Mouse (Mus musculus): ENCODE measurements around the gene Hp. TPM values are rescaled to one million over a fixed set of nuclear protein-coding genes. Genes with fewer than 3 reads are reported as not detected.
A peak's percentile ranks its signal among the peaks of the same experiment; 100 is the strongest.

The Hp gene
- polyA plus RNA-seq, 1 experiment from 2014 or later, result 0.45 TPM

DNA sequence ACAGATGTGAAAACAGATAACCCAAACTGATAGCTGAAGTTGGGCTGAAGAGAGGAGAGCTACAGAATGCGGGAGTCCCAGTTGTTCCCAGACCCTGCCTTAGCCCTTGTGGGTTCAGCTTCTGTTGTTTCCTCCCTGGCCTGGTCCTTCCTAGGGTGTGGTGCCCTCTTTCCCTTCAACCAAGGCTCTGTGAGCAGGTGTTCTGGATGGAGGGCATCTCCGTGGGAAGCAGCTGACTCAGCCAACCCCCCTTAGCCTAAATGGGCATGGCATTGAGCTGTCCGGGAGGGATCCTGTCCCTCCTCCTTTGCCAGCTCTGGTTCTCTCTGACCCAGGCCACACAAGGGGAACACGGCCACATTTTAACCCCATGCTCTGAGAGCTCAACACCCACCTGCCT lies 2.7 kb downstream of the Hp start:
- WGBS, result 79% methylated on average over 4 of the region's 4 CpGs
- H3K9ac ChIP-seq (ENCODE audit: low read length), result no peak overlapping the region

DNA sequence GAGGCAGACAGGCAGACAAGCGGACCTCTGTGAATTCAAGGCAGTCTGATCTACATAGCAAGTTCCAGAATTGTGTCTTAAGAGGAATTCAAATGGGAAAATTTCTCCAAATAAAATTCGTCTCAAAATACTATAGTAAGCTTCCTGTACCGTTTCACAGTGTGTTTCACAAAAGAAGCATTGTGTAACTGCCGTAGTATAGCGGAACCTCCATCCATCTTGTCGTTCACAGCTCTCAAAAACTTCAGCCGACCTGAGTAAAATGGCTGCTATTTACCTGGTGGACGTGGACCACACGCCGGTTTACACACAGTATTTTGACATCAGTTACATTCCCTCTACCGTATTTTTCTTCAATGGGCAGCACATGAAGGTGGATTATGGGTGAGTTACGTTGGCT lies 7.8 kb downstream of the Hp start:
- DNase-seq (ENCODE audit: low spot score), result no peak
- H3K9ac ChIP-seq (ENCODE audit: low read length), result no peak overlapping the region
- 92% methylated on average over 12 of the region's 12 CpGs for WGBS
- H3K27me3 ChIP-seq (ENCODE audit: control insufficient read depth, insufficient read depth, low read length), result no peaks in the 10 kb centered on the region
- peaks cover 5% of the 10 kb centered on the region; the same call in 1 of the 2 replicates for H3K4me1 ChIP-seq (replicated peaks; ENCODE audit: control insufficient read depth, insufficient read depth, low read length)
- no peak overlapping the region for H3K4me3 ChIP-seq (ENCODE audit: low read depth, low read length)
- no peak overlapping the region for H3K27ac ChIP-seq (ENCODE audit: low read depth, low read length)
- H3K36me3 ChIP-seq (ENCODE audit: control insufficient read depth, insufficient read depth, low read length), result no peaks in the 10 kb centered on the region
- H3K4me2 ChIP-seq (ENCODE audit: low read depth, low read length, severe bottlenecking), result no peak overlapping the region
- no peaks in the 10 kb centered on the region for H3K9me3 ChIP-seq (ENCODE audit: control insufficient read depth, low read length)
- ATAC-seq (replicated peaks; ENCODE audit: low FRiP score), result no peak

More for the DNA sequence above, 2.7 kb downstream of the Hp start:
- no peaks in the 10 kb centered on the region for H3K36me3 ChIP-seq (ENCODE audit: control insufficient read depth, insufficient read depth, low read length)
- H3K27me3 ChIP-seq (ENCODE audit: control insufficient read depth, insufficient read depth, low read length), result no peaks in the 10 kb centered on the region
- H3K4me1 ChIP-seq (replicated peaks; ENCODE audit: control insufficient read depth, insufficient read depth, low read length), result no peaks in the 10 kb centered on the region
- H3K27ac ChIP-seq (ENCODE audit: low read depth, low read length), result no peak overlapping the region
- no peak overlapping the region for H3K4me2 ChIP-seq (ENCODE audit: low read depth, low read length, severe bottlenecking)
- ATAC-seq (replicated peaks; ENCODE audit: low FRiP score), result no peak
- DNase-seq (ENCODE audit: low spot score), result no peak
- H3K4me3 ChIP-seq (ENCODE audit: low read depth, low read length), result no peak overlapping the region
- H3K9me3 ChIP-seq (ENCODE audit: control insufficient read depth, low read length), result no peaks in the 10 kb centered on the region

DNA sequence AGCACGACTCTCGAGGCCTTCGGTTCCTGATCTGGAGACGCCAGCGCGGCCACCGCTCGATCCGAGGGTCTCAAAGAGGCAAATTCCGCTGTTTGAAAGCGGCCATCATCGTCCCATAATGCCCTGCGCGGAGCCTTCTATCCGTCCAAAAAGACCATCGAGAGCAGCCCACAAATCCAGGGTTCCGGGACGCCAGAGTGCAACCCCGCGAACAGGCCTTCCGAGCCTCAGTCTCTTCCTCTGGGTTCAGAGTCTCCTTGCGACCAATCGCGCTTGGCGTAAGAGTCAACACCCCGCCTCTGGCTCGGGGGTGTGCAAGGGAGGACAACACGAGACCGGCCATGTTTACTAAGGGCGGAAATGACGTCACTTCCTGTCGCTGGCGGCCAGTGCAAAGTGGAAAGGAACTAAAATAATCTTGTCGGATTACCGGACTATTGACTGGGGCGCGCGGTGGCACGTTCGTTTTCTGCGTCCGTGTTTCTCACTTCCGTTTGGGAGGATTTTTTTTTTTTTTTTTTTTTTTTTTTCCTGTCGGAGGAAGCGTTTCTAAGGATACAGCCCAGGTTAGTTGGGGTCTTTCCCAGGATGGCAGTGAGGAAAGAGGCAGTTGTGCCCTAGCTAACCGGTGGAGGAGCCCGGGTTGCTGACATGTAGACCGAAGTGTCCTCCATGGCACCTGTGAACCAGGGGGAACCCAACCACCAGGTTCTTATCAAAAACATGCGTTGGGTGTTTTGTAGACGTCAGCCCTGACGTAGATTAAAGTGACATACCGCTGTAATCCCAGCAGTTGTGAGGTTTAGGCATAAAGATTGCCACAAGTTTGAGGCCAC lies 13.3 kb downstream of the Hp start, which contains the start of the genes Dhx38 and Txnl4b:
Gene Dhx38, minus strand, starts transcription at position 364 of the 836 bp plus-strand sequence.
Gene Txnl4b, plus strand, starts transcription at position 395 of the 836 bp plus-strand sequence.
- Histone ChIP-seq H3K4me1 (replicated peaks; ENCODE audit: control insufficient read depth, insufficient read depth, low read length) (peaks cover 10% of the 10 kb centered on the region; the same call in 1 of the 2 replicates), H3K9me3 (ENCODE audit: control insufficient read depth, low read length) (no peaks in the 10 kb centered on the region), H3K4me3 (ENCODE audit: low read depth, low read length) (peak within 1 kb of the TSS; percentile 91), H3K9ac (ENCODE audit: low read length) (peak within 1 kb of the TSS; percentile 90), H3K27me3 (ENCODE audit: control insufficient read depth, insufficient read depth, low read length) (no peaks in the 10 kb centered on the region), H3K27ac (ENCODE audit: low read depth, low read length) (peak within 1 kb of the TSS; percentile 82), H3K4me2 (ENCODE audit: low read depth, low read length, severe bottlenecking) (peak within 1 kb of the TSS; percentile 88), H3K36me3 (ENCODE audit: control insufficient read depth, insufficient read depth, low read length) (no peaks in the 10 kb centered on the region; the same call in 1 of the 2 replicates)
- ATAC-seq (replicated peaks; ENCODE audit: low FRiP score), result peak; percentile 99
- WGBS, result under 1% methylated on average over 52 of the region's 52 CpGs
- peak; percentile 96 for DNase-seq (ENCODE audit: low spot score)

DNA sequence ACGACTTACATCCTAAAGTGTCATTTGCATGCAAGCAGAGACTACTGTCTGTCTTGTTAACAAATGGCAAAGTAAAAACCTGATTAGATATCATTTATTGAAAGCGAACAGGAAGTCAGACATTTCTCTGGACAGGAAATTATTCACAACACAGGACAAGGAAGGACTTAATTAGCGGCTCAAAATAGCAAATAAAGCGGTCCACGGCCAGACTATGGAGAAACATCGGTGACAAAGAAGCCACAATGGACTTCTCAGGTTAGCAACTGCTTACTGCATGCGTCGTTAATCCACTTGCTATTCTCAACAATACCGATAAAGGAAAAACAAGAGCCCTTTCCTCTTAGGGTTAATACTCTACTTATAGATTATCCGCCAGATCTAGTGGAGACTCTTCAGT lies 14.2 kb downstream of the Hp start:
- Histone ChIP-seq H3K27me3 (ENCODE audit: control insufficient read depth, insufficient read depth, low read length) (no peaks in the 10 kb centered on the region), H3K27ac (ENCODE audit: low read depth, low read length) (no peak overlapping the region), H3K4me2 (ENCODE audit: low read depth, low read length, severe bottlenecking) (peak overlapping the region; percentile 88), H3K9ac (ENCODE audit: low read length) (peak overlapping the region; percentile 90), H3K4me1 (replicated peaks; ENCODE audit: control insufficient read depth, insufficient read depth, low read length) (peaks cover 10% of the 10 kb centered on the region; the same call in 1 of the 2 replicates), H3K36me3 (ENCODE audit: control insufficient read depth, insufficient read depth, low read length) (peaks cover 8% of the 10 kb centered on the region), H3K4me3 (ENCODE audit: low read depth, low read length) (peak overlapping the region; percentile 91), H3K9me3 (ENCODE audit: control insufficient read depth, low read length) (no peaks in the 10 kb centered on the region)
- DNase-seq (ENCODE audit: low spot score) (no peak), ATAC-seq (replicated peaks; ENCODE audit: low FRiP score) (no peak)
- WGBS, result 5% methylated on average over 10 of the region's 10 CpGs

DNA sequence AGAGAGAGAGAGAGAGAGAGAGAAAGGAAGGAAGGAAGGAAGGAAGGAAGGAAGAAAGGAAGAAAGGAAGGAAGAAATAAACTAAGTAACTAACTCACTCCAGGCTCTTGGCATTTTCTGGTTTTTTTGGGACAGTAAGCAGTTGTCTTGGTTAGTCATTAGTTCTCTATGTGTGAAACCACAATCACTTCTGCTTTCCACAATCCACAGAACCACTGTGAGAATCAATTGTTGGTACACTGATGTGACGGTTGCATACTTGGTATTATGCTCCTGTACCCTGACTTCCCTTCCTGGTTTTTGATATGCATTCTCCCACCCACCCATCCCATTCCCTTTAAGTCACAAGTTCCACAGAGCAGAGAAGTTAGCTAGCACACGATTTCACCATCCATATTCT lies 15.1 kb downstream of the Hp start:
- 76% methylated on average over 2 of the region's 2 CpGs for WGBS
- no peak overlapping the region; the same call in 1 of the 2 replicates for H3K4me3 ChIP-seq (ENCODE audit: low read depth, low read length)

DNA sequence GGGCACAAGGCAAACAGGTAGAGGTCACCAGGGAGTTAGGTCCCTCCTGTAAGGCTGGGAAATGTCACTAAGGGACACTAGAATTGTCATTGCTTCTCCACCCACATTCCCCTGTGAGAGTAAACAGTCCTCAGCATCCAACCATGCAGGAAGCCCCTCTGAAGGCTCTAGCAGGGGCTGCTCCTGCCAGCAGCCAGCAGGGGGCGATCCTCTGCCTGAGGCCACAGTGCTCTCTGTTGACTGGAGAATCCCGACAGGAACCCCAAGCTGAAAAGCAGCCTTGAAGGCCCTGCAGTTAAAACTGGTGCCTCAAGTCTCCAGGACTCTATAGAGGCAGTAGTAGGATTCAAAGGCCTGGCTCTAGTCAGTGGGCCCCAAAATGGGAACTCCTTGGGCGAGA lies 27.3 kb downstream of the Hp start:
- H3K4me3 ChIP-seq (ENCODE audit: low read depth, low read length), result no peak overlapping the region
- no peaks in the 10 kb centered on the region for H3K27me3 ChIP-seq (ENCODE audit: control insufficient read depth, insufficient read depth, low read length)
- no peaks in the 10 kb centered on the region for H3K9me3 ChIP-seq (ENCODE audit: control insufficient read depth, low read length)
- no peak for ATAC-seq (replicated peaks; ENCODE audit: low FRiP score)
- no peak overlapping the region for H3K27ac ChIP-seq (ENCODE audit: low read depth, low read length)
- DNase-seq (ENCODE audit: low spot score), result peak; percentile 67
- no peaks in the 10 kb centered on the region for H3K4me1 ChIP-seq (replicated peaks; ENCODE audit: control insufficient read depth, insufficient read depth, low read length)
- H3K36me3 ChIP-seq (ENCODE audit: control insufficient read depth, insufficient read depth, low read length), result peaks cover 35% of the 10 kb centered on the region
- no peak overlapping the region for H3K4me2 ChIP-seq (ENCODE audit: low read depth, low read length, severe bottlenecking)
- H3K9ac ChIP-seq (ENCODE audit: low read length), result no peak overlapping the region
- WGBS, result 54% methylated on average over 3 of the region's 3 CpGs

More for the DNA sequence above, 15.1 kb downstream of the Hp start:
- no peak overlapping the region for H3K9ac ChIP-seq (ENCODE audit: low read length)
- DNase-seq (ENCODE audit: low spot score) (no peak), ATAC-seq (replicated peaks; ENCODE audit: low FRiP score) (no peak)
- H3K9me3 ChIP-seq (ENCODE audit: control insufficient read depth, low read length), result no peaks in the 10 kb centered on the region
- no peak overlapping the region for H3K27ac ChIP-seq (ENCODE audit: low read depth, low read length)
- H3K27me3 ChIP-seq (ENCODE audit: control insufficient read depth, insufficient read depth, low read length), result no peaks in the 10 kb centered on the region
- peaks cover 12% of the 10 kb centered on the region for H3K36me3 ChIP-seq (ENCODE audit: control insufficient read depth, insufficient read depth, low read length)
- no peak overlapping the region for H3K4me2 ChIP-seq (ENCODE audit: low read depth, low read length, severe bottlenecking)
- H3K4me1 ChIP-seq (replicated peaks; ENCODE audit: control insufficient read depth, insufficient read depth, low read length), result peaks cover 10% of the 10 kb centered on the region; the same call in 1 of the 2 replicates

DNA sequence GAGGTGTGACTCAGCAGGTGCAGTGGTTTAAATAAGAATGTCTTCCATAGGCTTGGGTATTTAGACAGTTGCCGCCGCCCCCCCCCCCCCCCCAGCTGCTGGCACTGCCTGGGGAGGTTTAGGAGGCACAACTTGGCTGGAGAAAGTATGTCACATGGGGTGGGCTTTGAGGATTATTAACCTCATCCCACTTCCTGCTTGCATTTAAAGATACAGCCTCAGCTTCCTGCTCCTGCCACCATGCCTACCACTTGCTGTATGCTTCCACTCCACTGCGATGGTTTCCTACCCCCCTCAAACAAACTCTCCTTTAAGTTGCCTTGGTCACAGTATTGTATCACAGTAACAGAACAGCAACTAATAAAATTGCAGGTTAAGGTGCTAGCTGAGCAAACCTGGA lies 34.9 kb downstream of the Hp start:
- no peak for ATAC-seq (replicated peaks; ENCODE audit: low FRiP score)
- WGBS, result 68% methylated on average over 2 of the region's 3 CpGs
- no peaks in the 10 kb centered on the region for H3K4me1 ChIP-seq (replicated peaks; ENCODE audit: control insufficient read depth, insufficient read depth, low read length)

DNA sequence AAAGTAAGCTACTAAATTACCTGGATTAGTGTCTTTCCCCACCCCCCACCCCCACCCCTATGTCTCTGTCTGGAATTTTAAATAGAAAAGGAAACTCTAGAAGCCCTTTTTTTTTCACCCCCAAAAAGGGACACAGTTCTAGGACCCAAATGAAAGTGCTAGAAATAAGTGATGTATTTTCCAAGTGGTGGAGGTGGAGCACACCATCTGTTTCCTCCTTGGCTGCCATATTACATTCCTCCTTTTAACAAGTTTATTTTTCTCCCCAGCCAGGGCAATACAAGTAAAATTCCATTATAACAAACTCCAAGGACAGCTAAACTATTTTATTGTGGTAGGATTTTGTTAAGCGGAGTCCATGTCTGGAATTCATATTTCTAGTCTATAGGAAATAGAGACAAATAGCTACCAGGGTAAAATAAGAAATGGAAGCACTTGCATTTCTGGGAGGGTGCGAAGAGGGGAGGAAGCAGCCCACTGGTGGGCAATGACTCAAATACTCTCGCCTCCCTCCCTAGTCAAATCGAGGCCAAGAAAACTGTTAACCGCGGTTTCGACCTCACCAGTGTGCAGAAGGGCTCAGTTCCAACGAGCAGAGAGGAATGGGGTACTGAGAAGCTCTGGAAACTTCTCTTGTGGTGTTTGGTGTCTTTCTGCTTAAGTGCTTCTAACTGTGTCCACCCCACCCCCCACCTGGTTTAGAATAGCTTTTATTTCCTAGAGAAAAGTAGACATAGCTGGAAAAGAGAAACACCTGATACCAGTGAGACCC lies 36.0 kb downstream of the Hp start:
- no peak overlapping the region for H3K9ac ChIP-seq (ENCODE audit: low read length)
- H3K4me3 ChIP-seq (ENCODE audit: low read depth, low read length), result no peak overlapping the region
- H3K4me1 ChIP-seq (replicated peaks; ENCODE audit: control insufficient read depth, insufficient read depth, low read length), result no peaks in the 10 kb centered on the region
- DNase-seq (ENCODE audit: low spot score) (no peak), ATAC-seq (replicated peaks; ENCODE audit: low FRiP score) (no peak)
- H3K27ac ChIP-seq (ENCODE audit: low read depth, low read length), result no peak overlapping the region
- no peaks in the 10 kb centered on the region for H3K9me3 ChIP-seq (ENCODE audit: control insufficient read depth, low read length)
- peaks cover 12% of the 10 kb centered on the region; the same call in 1 of the 2 replicates for H3K36me3 ChIP-seq (ENCODE audit: control insufficient read depth, insufficient read depth, low read length)
- H3K27me3 ChIP-seq (ENCODE audit: control insufficient read depth, insufficient read depth, low read length), result no peaks in the 10 kb centered on the region
- 91% methylated on average over 8 of the region's 8 CpGs for WGBS
- no peak overlapping the region for H3K4me2 ChIP-seq (ENCODE audit: low read depth, low read length, severe bottlenecking)

More for the DNA sequence above, 34.9 kb downstream of the Hp start:
- Histone ChIP-seq H3K4me3 (ENCODE audit: low read depth, low read length) (no peak overlapping the region), H3K9me3 (ENCODE audit: control insufficient read depth, low read length) (no peaks in the 10 kb centered on the region), H3K4me2 (ENCODE audit: low read depth, low read length, severe bottlenecking) (no peak overlapping the region), H3K9ac (ENCODE audit: low read length) (no peak overlapping the region), H3K27ac (ENCODE audit: low read depth, low read length) (no peak overlapping the region), H3K36me3 (ENCODE audit: control insufficient read depth, insufficient read depth, low read length) (peaks cover 16% of the 10 kb centered on the region; the same call in 1 of the 2 replicates), H3K27me3 (ENCODE audit: control insufficient read depth, insufficient read depth, low read length) (no peaks in the 10 kb centered on the region)
- no peak for DNase-seq (ENCODE audit: low spot score)

All from forebrain, embryonic 11.5 days (tissue).